Mouse (Mus musculus) limb, embryonic 15.5 days (tissue): ENCODE measurements around the gene Atp7b. TPM values are rescaled to one million over a fixed set of nuclear protein-coding genes. Genes with fewer than 3 reads are reported as not detected.
A peak's percentile ranks its signal among the peaks of the same experiment; 100 is the strongest.

Source experiments
- ATAC-seq: fragments of 200-750 bp; cut with Nextera tagmentation; 2 replicates; pipeline ENCODE4 v1.8.0; 2017; ENCODE audit warnings: low read depth, moderate TSS enrichment; ENCODE audit not compliant: insufficient number of reproducible peaks, low FRiP score, low TSS enrichment
- H3K27ac ChIP-seq: fragments of 300-500 bp; sonication (generic); 2 replicates; pipeline ENCODE4 v1.5.1; 2015; ENCODE audit warnings: moderate library complexity, mild to moderate bottlenecking, inconsistent platforms
- H3K27me3 ChIP-seq: fragments of 300-500 bp; sonication (generic); 2 replicates; pipeline ENCODE4 v1.6.1; 2015; ENCODE audit warnings: inconsistent platforms
- H3K36me3 ChIP-seq: fragments of 300-500 bp; sonication (generic); 2 replicates; pipeline ENCODE4 v1.6.1; 2015; ENCODE audit warnings: inconsistent platforms
- H3K4me1 ChIP-seq: fragments of 300-500 bp; sonication (generic); 2 replicates; pipeline ENCODE4 v1.6.1; 2015; ENCODE audit warnings: inconsistent platforms
- H3K4me2 ChIP-seq: fragments of 300-500 bp; sonication (generic); 2 replicates; pipeline ENCODE4 v1.6.1; 2015; ENCODE audit warnings: mild to moderate bottlenecking, inconsistent platforms
- H3K4me3 ChIP-seq: fragments of 300-500 bp; sonication (generic); 2 replicates; pipeline ENCODE4 v1.5.1; 2015; ENCODE audit warnings: mild to moderate bottlenecking, inconsistent platforms
- H3K9ac ChIP-seq: fragments of 300-500 bp; sonication (generic); 2 replicates; pipeline ENCODE4 v1.6.1; 2015; ENCODE audit warnings: inconsistent platforms
- H3K9me3 ChIP-seq: fragments of 300-500 bp; sonication (generic); 2 replicates; pipeline ENCODE4 v1.6.1; 2016; ENCODE audit warnings: inconsistent platforms
- WGBS: fragments of 180-500 bp; shearing (Covaris S2); methylation state at CpG from one replicate; pipeline ENCODE4 v1.1.7; 2015; 5-methylcytosine and 5-hydroxymethylcytosine counted together
- polyA plus RNA-seq: library from polyadenylated mRNA; unstranded; fragments of >200 nt; fragmentation: Nextera tagmentation; extraction: Ambion mirVana; gene quantifications from 2 replicates; pipeline ENCODE4 v1.2.1, GENCODE M21; 2015

Atp7b gene
- polyA plus RNA-seq, result 0.27 and 0.29 TPM in 2 replicates

- Histone ChIP-seq H3K4me3 (peak within 1 kb of the TSS; percentile 72), H3K4me2 (peak within 1 kb of the TSS; percentile 97), H3K9me3 (no peaks in the 10 kb centered on the region), H3K4me1 (peaks cover 6% of the 10 kb centered on the region), H3K36me3 (peaks cover 25% of the 10 kb centered on the region), H3K27ac (no peak within 1 kb of the TSS), H3K27me3 (peaks cover 33% of the 10 kb centered on the region), H3K9ac (peak within 1 kb of the TSS; percentile 55)
- peak; percentile 80 for ATAC-seq
- WGBS, result under 1% methylated on average over 46 of the region's 46 CpGs
These were observed at the start of gene Atp7b for GRCm38 (mm10) chr8:22059821-22060445. Gene Atp7b (minus strand): TSS chr8:22060305.

- no peaks in the 10 kb centered on the region for H3K27me3 ChIP-seq
- no peak overlapping the region for H3K4me3 ChIP-seq
- ATAC-seq, result no peak
- WGBS, result 66% methylated on average over 4 of the region's 4 CpGs
- H3K4me2 ChIP-seq, result no peak overlapping the region
- no peak overlapping the region for H3K9ac ChIP-seq
- no peaks in the 10 kb centered on the region for H3K4me1 ChIP-seq
- no peak overlapping the region for H3K27ac ChIP-seq
- no peaks in the 10 kb centered on the region for H3K36me3 ChIP-seq
- no peaks in the 10 kb centered on the region for H3K9me3 ChIP-seq
These were observed 46.9 kb upstream of the Atp7b start for GRCm38 (mm10) chr8:22107020-22107419.

- Histone ChIP-seq H3K27ac (no peak overlapping the region), H3K4me1 (no peaks in the 10 kb centered on the region), H3K27me3 (no peaks in the 10 kb centered on the region), H3K4me2 (no peak overlapping the region), H3K9ac (no peak overlapping the region), H3K9me3 (no peaks in the 10 kb centered on the region), H3K36me3 (no peaks in the 10 kb centered on the region), H3K4me3 (no peak overlapping the region)
- ATAC-seq, result no peak
- 43% methylated on average over 8 of the region's 8 CpGs for WGBS
These were observed 31.5 kb upstream of the Atp7b start for GRCm38 (mm10) chr8:22091568-22091967.

- WGBS, result 89% methylated on average over 4 of the region's 4 CpGs
These were observed 29.1 kb upstream of the Atp7b start for GRCm38 (mm10) chr8:22089226-22089625.

GRCm38 (mm10) chr8:22079313-22080007 lies 19.4 kb upstream of the Atp7b start:
- no peak for ATAC-seq
- Histone ChIP-seq H3K4me1 (no peaks in the 10 kb centered on the region), H3K4me3 (no peak overlapping the region), H3K27ac (no peak overlapping the region), H3K9me3 (no peaks in the 10 kb centered on the region), H3K4me2 (no peak overlapping the region), H3K9ac (no peak overlapping the region), H3K36me3 (no peaks in the 10 kb centered on the region), H3K27me3 (no peaks in the 10 kb centered on the region)
- WGBS, result 75% methylated on average over 9 of the region's 9 CpGs

More at GRCm38 (mm10) chr8:22089226-22089625, 29.1 kb upstream of the Atp7b start:
- Histone ChIP-seq H3K9me3 (no peaks in the 10 kb centered on the region), H3K27ac (no peak overlapping the region), H3K4me1 (no peaks in the 10 kb centered on the region), H3K4me2 (no peak overlapping the region), H3K36me3 (no peaks in the 10 kb centered on the region), H3K9ac (no peak overlapping the region), H3K27me3 (no peaks in the 10 kb centered on the region), H3K4me3 (no peak overlapping the region)
- no peak for ATAC-seq

- no peak for ATAC-seq
- Histone ChIP-seq H3K36me3 (peaks cover 37% of the 10 kb centered on the region), H3K9me3 (no peaks in the 10 kb centered on the region), H3K4me3 (peak overlapping the region; percentile 72), H3K27me3 (peaks cover 33% of the 10 kb centered on the region), H3K27ac (no peak overlapping the region), H3K9ac (no peak overlapping the region), H3K4me2 (peak overlapping the region; percentile 97), H3K4me1 (peaks cover 6% of the 10 kb centered on the region)
- 3% methylated on average over 3 of the region's 3 CpGs for WGBS
These were observed 1.0 kb upstream of the Atp7b start for GRCm38 (mm10) chr8:22061126-22061525.

- peak; percentile 100 for ATAC-seq
- Histone ChIP-seq H3K4me2 (peak within 1 kb of the TSS; percentile 97), H3K4me1 (peaks cover 6% of the 10 kb centered on the region), H3K27ac (no peak within 1 kb of the TSS), H3K27me3 (peaks cover 33% of the 10 kb centered on the region), H3K9me3 (no peaks in the 10 kb centered on the region), H3K36me3 (peaks cover 30% of the 10 kb centered on the region), H3K9ac (peak within 1 kb of the TSS; percentile 55), H3K4me3 (peak within 1 kb of the TSS; percentile 72)
- WGBS, result 1% methylated on average over 35 of the region's 36 CpGs
These were observed 363 bp upstream of the Atp7b start, which contains the start of gene Alg11 for GRCm38 (mm10) chr8:22060446-22060889. Gene Alg11 (plus strand): TSS chr8:22060721.

GRCm38 (mm10) chr8:22059153-22059738 lies 859 bp downstream of the Atp7b start:
- Histone ChIP-seq H3K9ac (no peak overlapping the region), H3K36me3 (peaks cover 20% of the 10 kb centered on the region), H3K4me1 (peaks cover 6% of the 10 kb centered on the region), H3K9me3 (no peaks in the 10 kb centered on the region), H3K4me3 (peak overlapping the region; percentile 72), H3K4me2 (peak overlapping the region; percentile 97), H3K27me3 (peaks cover 33% of the 10 kb centered on the region), H3K27ac (no peak overlapping the region)
- 44% methylated on average over 11 of the region's 11 CpGs for WGBS
- no peak for ATAC-seq

- 74% methylated on average over 9 of the region's 9 CpGs for WGBS
- H3K27me3 ChIP-seq, result peaks cover 33% of the 10 kb centered on the region
- H3K27ac ChIP-seq, result no peak overlapping the region
- H3K4me3 ChIP-seq, result no peak overlapping the region
- H3K9ac ChIP-seq, result no peak overlapping the region
- no peak overlapping the region for H3K4me2 ChIP-seq
- H3K9me3 ChIP-seq, result no peaks in the 10 kb centered on the region
- H3K4me1 ChIP-seq, result peaks cover 6% of the 10 kb centered on the region
- peaks cover 13% of the 10 kb centered on the region for H3K36me3 ChIP-seq
- ATAC-seq, result no peak
These were observed 1.7 kb downstream of the Atp7b start for GRCm38 (mm10) chr8:22058368-22058767.

- Histone ChIP-seq H3K9me3 (no peaks in the 10 kb centered on the region), H3K27me3 (peaks cover 33% of the 10 kb centered on the region), H3K4me3 (no peak overlapping the region), H3K36me3 (no peaks in the 10 kb centered on the region), H3K4me1 (peaks cover 3% of the 10 kb centered on the region), H3K4me2 (no peak overlapping the region), H3K27ac (no peak overlapping the region), H3K9ac (no peak overlapping the region)
- 73% methylated on average over 3 of the region's 3 CpGs for WGBS
- no peak for ATAC-seq
These were observed 3.3 kb downstream of the Atp7b start for GRCm38 (mm10) chr8:22056850-22057249.

GRCm38 (mm10) chr8:22055492-22055877 lies 4.6 kb downstream of the Atp7b start:
- Histone ChIP-seq H3K27me3 (peaks cover 33% of the 10 kb centered on the region), H3K4me3 (no peak overlapping the region), H3K4me1 (no peaks in the 10 kb centered on the region), H3K9ac (no peak overlapping the region), H3K4me2 (no peak overlapping the region), H3K36me3 (no peaks in the 10 kb centered on the region), H3K9me3 (no peaks in the 10 kb centered on the region), H3K27ac (no peak overlapping the region)
- ATAC-seq, result no peak
- WGBS, result 84% methylated on average over 2 of the region's 2 CpGs
